Mouse (Mus musculus): ENCODE results near the gene Agap3.

The Agap3 gene

GRCm38 (mm10) chr5:24474025-24474722, 22.2 kb downstream of the Agap3 start:
- DNase-seq (ENCODE audit: extremely low spot score, low spot score), result peak; percentile 54

- DNase-seq (ENCODE audit: extremely low spot score, low spot score), result peak; percentile 58
Observed at GRCm38 (mm10) chr5:24474723-24475261, 22.8 kb downstream of the Agap3 start.

DNA sequence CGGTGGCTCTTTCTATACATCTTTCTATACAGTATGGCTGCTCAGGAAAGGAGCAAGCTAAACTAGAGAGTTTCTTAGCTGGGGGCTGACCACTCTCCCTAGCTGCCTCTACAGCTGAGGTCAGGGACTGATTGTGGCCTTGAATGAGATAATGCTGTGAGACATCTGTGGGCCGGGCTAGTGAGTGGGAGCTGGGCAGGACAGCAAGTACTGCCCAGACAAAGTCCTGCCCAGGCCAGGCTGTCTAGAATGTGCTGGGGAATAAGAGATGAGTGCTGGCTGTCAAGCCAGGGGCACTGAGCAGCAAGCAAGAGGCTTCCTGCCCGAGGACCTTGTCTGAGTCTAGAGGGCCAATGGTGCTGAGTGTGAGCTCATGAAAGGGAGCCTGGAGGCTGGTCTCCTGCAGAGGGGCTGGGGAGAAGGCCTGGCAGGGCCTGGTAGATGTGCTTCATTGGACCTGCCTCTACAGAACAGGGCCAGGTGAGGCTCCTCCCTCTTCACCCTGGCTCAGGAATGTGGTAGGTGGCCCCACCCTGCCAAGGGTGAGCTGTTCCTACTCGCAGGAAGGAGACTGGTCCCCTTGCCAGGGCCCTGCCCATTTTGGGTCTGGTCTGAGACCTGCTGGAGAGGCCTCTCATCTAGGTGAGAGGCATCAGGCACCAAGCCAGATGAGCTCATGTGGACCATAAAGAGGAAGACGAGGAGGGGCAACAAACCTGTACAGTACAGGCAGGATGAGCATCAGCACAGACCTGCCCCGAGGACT, 23.7 kb downstream of the Agap3 start:
- DNase-seq (ENCODE audit: extremely low spot score, low spot score), result no peak

GRCm38 (mm10) chr5:24477909-24478308, 25.9 kb downstream of the Agap3 start:
- DNase-seq (ENCODE audit: extremely low spot score, low spot score), result no peak

- peak; percentile 80 for DNase-seq (ENCODE audit: extremely low spot score, low spot score)
Observed at GRCm38 (mm10) chr5:24481647-24482046, 29.7 kb downstream of the Agap3 start.

DNA sequence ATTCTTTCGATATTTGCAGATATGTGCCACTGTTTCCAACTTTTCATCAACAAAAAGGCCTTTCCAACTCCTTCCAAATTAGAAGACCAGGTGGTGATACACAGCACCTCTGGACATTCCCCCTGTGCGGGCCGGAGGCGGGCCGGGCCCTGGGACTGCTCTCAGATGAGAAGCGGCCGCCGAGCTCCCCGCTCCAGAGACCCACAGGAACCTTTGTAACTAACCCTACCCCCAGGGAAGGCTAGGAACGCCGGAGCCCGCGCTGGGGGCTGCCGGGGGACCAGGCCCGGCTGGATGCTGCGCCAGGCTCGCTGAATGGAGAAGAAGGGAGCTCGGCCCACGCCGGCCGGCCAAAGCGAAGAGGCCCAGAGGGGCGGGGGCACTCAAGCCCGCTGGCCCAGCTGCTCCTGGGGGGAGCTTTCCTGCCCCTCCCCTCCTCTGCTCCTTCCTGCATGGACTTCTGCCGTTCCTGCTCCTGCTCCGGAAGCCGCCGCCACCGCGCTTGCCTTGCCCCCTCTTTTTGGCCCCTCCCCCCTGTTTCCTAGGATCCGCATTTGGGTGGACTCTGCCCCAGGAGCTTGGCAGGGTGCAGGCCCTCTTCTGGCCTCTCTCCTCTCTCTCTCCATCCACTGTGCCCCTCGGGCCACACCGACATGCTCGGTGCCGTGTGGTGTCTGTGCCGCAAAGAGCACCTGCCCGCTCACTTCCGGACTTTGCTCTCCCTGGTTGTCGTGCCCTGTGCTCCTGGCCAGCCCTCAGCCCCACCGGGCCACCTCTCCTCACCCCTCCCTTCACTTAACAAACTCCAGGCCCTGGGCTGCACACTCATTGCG, 30.5 kb downstream of the Agap3 start:
- DNase-seq (ENCODE audit: extremely low spot score, low spot score), result no peak

DNA sequence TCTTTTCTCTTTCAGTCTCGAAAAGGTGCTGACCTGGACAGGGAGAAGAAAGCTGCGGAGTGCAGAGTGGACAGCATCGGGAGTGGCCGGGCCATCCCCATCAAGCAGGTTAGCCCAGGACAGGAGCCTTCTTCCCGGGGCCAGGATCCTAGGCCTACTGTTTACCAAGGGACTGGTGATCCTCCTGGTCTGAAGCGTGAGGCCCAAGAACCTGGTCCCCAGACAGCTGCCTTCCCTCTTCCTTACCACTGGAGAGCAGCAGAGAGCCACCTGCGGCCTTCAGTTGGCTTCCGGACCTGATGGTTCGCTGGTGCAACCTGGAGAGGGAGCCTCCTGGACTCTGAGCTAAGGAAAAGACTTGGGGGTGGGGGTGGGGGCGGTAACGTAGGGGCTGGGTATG, 31.3 kb downstream of the Agap3 start:
- DNase-seq (ENCODE audit: extremely low spot score, low spot score), result peak; percentile 69

DNA sequence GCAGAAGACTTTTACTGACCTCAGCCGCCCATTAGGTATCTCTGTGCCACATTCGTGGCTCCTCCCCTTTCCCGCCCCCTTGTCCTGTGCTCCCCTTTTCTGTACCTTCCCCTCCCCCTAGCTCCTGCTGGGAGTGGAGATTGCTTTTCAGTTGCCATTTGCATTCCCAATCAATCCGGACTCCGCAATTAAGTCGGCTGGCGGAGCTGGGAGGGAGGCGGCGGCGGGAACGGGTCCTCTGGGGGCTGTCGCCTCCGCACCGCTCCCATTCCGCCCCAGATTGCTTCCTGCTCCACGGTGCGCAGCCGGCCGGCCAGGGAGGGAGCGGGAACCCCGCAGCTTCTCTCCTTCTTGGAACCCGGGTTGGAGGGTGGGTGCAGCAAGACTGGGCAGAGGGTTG, 33.0 kb downstream of the Agap3 start:
- DNase-seq (ENCODE audit: extremely low spot score, low spot score), result no peak

DNA sequence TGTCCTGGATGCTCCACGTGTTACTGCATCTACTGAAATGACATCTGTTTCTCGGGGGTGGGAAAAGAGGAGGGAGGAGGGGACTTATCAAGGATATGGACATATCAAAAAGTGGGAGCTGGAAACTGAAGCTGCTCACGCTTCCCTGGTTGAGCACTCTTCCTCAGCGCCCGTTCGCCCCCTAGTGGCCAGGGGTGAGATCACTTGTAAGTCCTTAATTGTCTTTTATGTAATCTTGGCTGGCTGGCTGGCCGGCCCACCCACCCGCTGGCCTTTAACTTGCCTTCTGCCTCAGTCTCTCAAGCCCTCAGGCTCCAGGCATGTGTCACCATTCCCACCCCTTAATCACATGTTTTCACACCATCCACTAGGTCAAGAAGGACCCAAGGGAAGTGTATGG, 34.1 kb downstream of the Agap3 start:
- peak; percentile 89 for DNase-seq (ENCODE audit: extremely low spot score, low spot score)

DNA sequence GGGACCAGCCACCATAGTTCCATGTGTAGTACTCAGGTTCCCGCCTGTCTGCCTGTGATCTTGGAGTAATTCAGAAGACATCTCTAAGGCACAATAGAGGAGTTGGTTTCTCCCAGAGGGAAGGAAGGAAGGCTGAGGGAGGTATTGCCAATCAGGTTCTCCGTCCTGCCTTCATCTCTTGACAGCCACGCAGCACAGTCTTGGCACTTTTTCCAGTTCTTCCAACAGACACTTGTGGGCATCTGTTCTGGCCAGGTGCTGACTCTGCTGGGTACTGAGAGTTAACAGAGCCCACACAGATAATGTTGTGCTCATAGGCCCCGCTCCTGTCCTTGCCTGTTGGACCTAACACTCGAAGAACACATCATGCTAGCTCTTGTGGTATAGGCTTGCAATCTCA, 34.8 kb downstream of the Agap3 start:
- DNase-seq (ENCODE audit: extremely low spot score, low spot score), result no peak

DNA sequence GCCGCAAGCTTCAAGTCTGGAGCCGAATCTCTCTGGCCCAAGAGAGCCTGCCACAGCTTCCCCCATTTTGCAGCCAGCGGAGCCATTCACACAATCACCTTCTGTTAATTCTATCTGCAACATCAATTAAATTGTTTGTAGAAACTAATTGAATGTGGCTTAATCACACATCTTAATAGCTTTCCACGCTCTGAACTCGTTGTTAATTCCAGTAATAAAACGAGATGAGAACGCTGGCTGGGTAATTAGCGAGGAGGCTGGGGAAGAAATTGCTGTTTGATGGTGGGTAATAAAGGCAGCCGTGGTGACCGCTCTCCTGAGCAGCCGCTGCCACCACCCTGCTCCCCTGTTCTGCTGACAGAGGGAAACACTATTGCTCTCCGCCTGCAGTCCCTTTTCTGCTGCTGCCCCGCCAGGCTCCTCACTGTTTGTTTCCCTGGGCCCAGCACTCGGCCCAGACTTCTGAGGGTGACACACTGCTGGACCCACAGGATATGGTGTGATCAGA, 38.5 kb downstream of the Agap3 start:
- DNase-seq (ENCODE audit: extremely low spot score, low spot score), result no peak

- no peak for DNase-seq (ENCODE audit: extremely low spot score, low spot score)
Observed at GRCm38 (mm10) chr5:24492546-24493285, 40.7 kb downstream of the Agap3 start.

DNA sequence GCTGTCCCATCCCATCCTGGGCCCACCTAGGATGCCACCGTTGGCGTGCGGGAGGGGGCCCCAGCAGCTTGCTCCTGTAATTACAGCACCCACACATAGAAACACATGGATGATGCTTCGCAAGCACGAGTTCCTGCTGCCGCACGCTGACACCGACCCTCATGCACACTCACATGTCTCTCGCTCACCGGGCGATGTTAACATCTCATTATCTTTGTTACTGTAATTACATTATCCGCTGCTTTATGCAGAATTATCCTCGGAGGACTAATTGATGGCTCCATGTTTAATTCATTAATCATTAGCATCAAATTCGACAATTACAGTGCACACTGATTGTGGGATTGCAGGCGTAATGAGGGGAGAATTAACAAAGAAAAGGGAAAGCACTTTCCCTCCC, 43.0 kb downstream of the Agap3 start:
- no peak for DNase-seq (ENCODE audit: extremely low spot score, low spot score)

GRCm38 (mm10) chr5:24496756-24497155, 44.8 kb downstream of the Agap3 start:
- DNase-seq (ENCODE audit: extremely low spot score, low spot score), result no peak

DNA sequence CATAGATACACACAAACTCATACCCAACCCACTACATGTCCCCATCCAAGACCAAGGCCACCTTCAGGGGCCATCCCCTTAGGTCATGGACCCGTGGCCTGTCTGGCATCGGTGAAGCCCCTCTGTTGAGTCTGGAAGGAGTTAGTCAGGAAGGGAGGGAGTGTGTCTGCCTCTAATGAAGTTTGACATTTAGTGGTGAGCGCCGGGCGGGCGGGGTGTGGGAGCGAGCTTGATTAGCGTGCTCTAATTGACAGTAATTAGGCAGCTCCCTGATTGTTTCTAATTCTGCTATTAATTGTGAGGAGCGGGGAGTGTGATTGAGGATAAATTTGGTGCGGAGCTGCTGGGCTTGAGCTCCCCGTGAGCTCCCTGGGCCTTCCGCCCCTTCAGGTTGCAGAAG, 45.5 kb downstream of the Agap3 start:
- no peak for DNase-seq (ENCODE audit: extremely low spot score, low spot score)

- no peak for DNase-seq (ENCODE audit: extremely low spot score, low spot score)
Observed at GRCm38 (mm10) chr5:24499113-24499512, 47.1 kb downstream of the Agap3 start.

DNA sequence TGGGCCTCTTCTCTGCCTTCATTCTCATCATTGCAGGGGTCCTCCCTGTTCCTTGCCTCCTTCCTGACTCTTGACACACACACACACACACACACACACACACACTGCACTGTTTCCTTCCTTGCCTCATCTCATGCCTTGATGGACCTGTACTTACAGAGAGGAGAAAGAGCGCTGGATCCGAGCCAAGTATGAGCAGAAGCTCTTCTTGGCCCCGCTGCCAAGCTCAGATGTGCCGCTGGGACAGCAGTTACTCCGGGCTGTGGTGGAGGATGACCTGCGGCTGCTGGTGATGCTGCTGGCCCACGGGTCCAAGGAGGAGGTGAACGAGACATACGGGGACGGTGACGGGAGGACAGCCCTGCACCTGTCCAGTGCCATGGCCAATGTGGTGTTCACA, 48.9 kb downstream of the Agap3 start:
- no peak for DNase-seq (ENCODE audit: extremely low spot score, low spot score)

DNA sequence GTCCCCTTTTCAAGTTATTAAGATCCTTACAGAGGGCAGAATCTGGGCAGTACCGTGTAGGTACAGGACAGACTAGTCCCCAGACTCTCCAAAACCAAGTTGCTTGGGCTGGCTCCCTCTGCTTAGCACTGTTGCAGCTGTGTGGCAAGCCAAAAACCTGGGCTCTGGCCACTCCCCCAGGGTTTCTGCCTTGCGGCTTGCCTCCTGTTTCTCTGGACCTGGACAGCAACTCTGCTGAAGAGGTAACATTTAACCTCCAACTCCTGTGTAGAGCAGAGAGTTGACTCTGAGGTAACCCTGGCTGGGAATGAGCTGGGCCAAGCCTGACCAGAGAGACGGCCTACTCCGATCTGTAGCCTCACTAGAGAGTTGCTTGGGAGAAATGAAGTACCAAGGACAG, 50.8 kb downstream of the Agap3 start:
- no peak for DNase-seq (ENCODE audit: extremely low spot score, low spot score)

- DNase-seq (ENCODE audit: extremely low spot score, low spot score), result no peak
Observed at GRCm38 (mm10) chr5:24505513-24505912, 53.5 kb downstream of the Agap3 start.

DNA sequence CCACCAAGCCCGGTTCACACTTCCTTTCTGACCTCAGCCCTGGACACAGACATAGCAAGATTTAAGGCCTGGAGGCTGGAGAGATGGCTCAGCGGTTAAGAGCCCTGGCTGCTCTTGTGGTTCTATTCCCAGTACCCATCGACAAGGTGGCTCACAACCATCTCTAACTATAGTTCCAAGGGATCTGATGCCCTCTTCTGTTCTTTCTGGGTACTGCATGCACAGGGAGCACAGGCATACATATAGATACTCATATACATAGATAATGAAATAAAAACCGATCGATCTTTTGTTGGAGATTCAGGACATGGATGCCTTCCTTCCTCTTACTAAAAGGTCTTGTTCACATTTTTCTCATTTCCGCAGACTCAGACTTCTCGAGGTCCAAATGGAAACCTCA, 56.4 kb downstream of the Agap3 start:
- no peak for DNase-seq (ENCODE audit: extremely low spot score, low spot score)

DNA sequence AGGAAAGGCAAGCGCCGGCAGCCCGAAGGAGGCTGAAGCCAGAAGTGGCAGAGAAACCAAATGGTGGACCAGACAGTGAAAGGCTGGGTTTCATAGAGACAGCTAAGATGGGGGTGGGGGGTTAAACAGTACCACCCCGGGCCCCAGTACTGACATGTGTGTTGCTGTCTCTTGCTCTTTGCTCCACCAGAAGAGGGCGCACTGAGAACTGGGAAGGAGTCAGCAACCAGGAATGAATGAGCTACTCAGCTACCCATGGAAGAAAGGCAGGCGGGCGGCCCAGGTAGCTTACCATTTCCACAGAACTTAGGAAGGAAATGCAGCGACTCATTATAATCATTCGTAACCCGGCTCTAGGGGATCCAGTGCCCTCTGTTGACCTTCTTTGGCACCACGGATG, 58.7 kb downstream of the Agap3 start:
- DNase-seq (ENCODE audit: extremely low spot score, low spot score), result no peak
